Mouse (Mus musculus) small intestine, adult 2 months (tissue): ENCODE measurements around the gene Ift57.

Experiments
- CTCF ChIP-seq: fragments of 200-500 bp; IDR thresholded peaks from 2 replicates; pipeline ENCODE4 v1.5.1; 2012; ENCODE audit warnings: low read depth, mild to moderate bottlenecking, control low read depth, inconsistent platforms, low read length, moderate library complexity, mixed read lengths; ENCODE audit not compliant: insufficient replicate concordance, insufficient read length; ENCODE audit errors: extremely low read depth
- POLR2A ChIP-seq: fragments of 200-500 bp; IDR thresholded peaks from 2 replicates; pipeline ENCODE4 v1.6.1; 2012; ENCODE audit warnings: low read depth, mild to moderate bottlenecking, control low read depth, inconsistent platforms, low read length, moderate library complexity

DNA sequence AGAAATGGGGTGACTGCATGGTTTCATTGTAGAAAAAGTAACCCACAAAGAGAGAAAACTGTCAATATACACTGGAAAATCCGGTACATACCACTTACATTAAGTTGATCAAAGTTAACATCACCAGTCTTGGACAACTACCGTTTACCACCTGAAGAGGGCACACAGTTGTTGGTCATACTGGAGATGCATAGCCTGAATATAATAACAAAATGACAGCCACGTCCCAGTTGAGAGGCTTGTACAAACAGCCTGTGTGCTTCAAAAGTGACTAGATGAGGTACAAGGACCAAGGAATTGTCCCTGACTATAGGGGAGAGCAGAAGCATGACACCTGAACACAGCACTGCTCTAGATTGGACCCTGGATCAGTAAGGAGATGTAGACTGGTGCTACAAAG lies 67.3 kb downstream of the Ift57 start:
- TF ChIP-seq POLR2A (no peak), CTCF (no peak)
